Mouse (Mus musculus) v-Abl transformed pro-B cells (cell line): ENCODE data around the gene Abhd18.

Experiments used
- in situ Hi-C, 2 experiments: fragments of 400-800 bp; cut with MboI; formaldehyde crosslinking; loops; one replicate each; pipeline ENCODE4 v1.15.1; 2025; ENCODE audit not compliant: unreplicated experiment in 2 of 2

Gene Abhd18

DNA sequence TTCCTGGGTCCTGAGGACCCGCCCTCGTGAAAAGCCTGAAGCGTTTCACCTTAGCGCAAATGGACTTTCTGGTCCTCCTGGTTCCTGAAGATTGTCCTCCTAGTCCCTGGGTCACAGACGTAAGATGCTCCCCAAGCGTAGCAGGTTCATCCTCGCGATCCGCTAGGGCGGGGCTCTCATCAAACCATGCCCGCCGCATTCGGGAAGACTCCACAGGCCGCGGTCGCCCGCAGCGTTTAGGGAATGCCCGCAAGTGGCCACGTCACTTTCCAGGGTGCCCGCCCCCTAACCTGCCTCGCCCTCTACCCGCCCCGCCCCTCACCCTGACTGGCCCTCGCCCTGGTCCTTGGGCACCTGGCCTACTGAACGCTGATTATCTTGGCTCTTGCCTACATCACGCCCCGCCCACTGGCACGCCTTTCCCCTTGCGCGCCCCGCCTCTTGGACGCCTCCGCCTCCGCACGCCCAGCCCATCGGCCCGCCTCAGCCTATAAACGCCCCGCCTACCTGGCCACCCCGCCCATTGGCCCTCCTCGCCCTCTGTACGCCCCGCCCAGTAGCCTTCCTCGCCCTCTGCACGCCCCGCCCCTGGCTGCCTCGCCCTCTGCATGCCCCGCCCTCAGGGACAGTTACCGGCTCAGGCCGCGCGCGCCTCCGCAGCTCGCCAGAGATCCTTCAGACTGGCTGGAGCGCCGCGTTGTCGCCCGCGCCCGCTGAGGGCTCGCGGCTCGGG is 102.6 kb downstream of the Abhd18 start, which contains the start of gene Larp1b:
TSS of gene Larp1b (plus strand) at position 659 of the 733 bp plus-strand sequence.
- in situ Hi-C loops = loop anchor here (10.0 kb wide), 2 partner anchors 55 to 105 kb away; partner anchors contain the start of genes Abhd18 (in 1 of the 2) and Mfsd8 (in 1 of the 2)

DNA sequence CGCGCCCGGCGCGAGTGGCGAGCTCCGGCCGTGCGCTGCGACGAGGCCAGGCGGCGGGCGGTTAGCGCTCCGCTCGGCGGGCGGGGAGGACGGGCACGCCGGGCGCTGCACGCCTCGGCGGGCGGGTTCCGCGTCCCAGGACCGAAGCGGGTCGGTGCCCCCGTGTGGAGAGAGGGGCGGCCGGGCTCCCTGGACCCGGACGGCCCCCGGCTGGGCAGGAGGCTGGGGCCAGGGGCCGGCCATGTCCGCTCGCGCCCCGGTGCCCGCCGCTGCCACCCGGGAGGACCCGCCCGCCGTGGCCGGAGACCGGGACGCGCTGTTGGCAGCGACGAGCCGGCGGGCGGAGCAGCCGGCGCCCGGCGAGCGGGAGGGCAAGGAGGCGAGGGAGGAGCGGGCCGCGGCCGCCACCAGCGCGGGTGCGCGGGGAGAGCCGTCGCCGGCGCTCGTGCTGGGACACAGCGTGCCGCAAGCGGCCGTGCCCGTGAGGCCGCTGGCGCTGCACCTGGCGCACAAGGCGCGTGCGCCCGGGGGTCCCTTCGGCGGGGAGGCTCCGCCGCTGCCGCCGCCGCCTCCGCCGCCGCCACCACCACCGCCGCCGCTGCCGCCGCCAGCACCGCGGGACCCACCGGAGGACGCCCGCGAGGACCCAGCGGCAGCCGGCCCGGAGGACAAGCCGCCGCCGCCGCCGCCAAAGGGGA is 103.3 kb downstream of the Abhd18 start:
- in situ Hi-C loops = loop anchor here (5.0 to 10.0 kb wide), 6 partner anchors 37 to 155 kb away; partner anchors contain the start of genes Abhd18 (in 1 of the 2), Mfsd8 (in 1 of the 2) and Pgrmc2 (in 1 of the 2)

DNA sequence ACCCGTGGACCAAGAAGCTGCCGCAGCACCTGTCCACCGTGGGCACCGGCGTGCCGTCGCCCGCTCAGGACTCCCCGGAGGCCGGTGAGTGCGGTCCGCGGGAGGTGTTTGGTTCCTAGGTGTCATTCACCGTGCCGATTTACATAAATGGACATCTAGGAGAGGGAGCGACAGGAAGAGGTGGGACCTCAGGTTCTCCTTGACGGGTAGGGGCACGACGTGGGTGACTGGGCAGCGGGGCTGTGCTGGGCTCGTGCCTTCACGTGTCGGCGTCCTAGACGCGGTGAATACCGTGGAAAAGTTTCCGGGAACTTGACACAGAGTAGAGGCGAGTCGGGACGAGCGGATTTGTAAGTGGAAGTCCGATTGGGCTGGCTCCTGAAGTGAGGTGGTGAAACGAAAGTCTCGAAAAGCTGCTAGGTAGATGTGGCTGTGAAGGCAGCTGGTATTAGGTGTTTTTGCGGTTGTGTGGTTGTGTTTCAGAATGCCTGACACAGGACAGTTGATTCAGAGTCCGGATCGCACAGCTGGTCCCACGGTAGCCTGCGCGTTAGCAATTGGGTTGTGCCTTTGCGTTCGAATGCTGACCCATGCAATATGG is 103.9 kb downstream of the Abhd18 start:
- in situ Hi-C loops = loop anchor here (5.0 to 10.0 kb wide), 4 partner anchors 37 to 156 kb away; partner anchors contain the start of gene Pgrmc2 (in 1 of the 2)

DNA sequence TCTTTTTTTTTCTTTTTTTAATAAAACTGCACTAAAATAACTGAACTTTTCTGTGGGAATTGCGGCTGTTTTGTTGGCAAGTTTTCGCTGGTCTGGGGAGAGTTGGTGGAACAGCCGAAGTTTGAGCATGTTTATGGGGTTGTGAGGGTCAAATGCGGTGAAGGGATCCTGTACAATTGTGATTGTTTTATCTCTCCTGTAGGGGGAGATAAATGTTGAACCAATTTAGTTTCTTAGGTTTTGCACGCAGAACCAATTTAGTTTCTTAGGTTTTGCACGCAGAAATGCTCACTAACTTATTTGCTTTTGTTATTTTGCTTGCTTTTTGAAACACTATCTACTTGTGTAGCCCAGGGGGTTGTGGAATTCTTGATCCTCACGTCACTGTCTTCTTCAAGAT is 104.6 kb downstream of the Abhd18 start:
- in situ Hi-C loops = loop anchor here (5.0 to 10.0 kb wide), 4 partner anchors 36 to 157 kb away; partner anchors contain the start of gene Pgrmc2 (in 1 of the 2)

DNA sequence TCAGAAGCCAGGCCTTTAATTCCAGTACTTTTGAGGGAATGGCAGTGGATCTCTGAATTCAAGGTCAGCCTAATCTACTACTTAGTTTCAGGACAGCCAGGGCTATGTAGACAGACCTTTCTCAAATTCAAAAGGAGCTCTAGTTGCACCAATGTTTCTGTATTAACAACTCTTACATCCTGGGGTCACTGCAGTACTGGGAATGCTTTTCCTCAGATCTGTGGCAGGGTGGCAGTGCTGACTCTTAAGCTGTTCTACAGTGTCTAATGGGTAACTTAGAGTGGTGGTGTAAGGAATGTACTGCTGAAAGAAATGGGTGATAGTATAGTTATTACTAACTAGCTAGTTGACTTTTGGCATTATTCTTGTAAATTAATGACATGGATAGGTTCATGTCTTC is 105.8 kb downstream of the Abhd18 start:
- in situ Hi-C loops = loop anchor here (5.0 to 10.0 kb wide), 4 partner anchors 35 to 158 kb away; partner anchors contain the start of gene Pgrmc2 (in 1 of the 2)

DNA sequence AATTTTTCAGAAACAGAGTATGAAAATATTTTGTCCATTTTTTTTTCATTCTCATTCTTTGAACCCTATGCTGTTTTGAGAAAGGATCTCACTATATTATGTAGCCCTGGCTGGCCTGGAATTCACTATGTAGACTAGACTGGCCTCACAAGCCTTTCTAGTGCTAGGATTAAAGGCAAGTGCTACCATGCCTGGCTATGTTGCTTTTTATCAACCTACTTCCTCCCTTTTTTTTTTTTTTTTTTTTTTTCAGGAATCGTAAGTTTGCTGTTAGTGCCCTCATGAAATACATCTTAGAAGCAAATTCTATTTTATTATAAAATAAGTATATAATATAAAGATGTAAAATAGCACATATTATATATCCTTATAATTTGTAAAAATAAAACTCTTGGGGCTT is 108.0 kb downstream of the Abhd18 start:
- in situ Hi-C loops = loop anchor here (5.0 to 10.0 kb wide), 4 partner anchors 33 to 160 kb away; partner anchors contain the start of gene Pgrmc2 (in 1 of the 2)

DNA sequence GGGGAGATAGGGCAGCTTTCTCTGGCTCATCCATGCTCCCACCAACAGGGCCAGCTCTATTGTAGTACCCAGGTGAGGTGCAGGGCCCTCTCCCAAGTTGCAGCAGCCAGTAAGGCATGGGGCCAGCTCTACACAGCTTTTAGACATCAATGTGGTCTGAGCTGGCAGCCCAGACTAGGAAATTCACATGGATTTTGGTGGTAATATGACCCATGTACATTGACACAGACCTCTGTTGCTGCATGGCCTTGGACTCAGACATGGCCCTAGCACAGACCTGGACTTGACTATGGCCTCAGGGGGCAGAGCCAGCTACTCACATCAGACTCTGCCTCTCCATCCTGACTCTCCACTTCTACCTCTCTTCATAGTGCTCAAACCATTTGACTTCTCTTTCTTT is 112.1 kb downstream of the Abhd18 start:
- in situ Hi-C loops = loop anchor here in 1 of 2 experiments (10.0 kb wide), 1 partner anchor 164 kb away; no protein-coding TSS in a partner anchor

DNA sequence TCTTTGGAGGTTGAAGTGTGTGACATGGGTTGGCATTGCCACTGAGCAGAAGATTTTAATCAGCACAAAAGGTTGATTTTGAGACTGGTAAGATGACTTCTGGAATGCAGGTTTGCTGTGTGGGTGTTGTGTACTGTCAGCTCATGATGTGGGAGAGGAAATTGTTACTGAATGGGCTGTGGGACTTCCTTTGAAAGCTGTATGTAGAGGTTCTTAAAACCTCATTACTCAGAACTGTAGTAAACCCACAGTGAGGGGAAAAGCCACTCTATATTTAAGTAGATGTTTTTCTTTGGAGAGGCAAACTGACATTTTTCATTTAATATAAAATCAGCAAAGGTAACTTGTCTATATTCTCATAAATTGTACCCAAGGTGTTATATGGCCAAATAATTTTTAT is 134.0 kb downstream of the Abhd18 start:
- in situ Hi-C loops = no loop called here

DNA sequence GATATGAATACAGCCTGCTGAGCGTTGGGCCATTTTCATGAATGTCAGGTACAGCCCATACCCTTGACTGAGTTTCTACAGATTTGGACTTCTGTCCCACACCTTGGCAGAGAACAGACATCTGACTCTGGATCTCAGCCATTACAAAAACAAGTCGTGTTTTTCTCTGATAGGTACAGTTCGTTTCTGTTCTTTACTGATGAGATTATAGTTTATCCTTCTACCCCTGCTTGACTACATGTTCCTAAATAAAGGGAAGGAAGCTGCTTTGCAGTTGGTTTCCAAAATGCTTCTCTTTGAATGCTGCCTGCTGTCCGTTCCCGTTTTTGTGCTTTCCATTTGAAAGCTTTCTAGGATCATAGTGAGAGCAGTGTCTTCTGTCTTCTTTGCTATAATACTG is 140.8 kb downstream of the Abhd18 start:
- in situ Hi-C loops = loop anchor here (5.0 kb wide), 2 partner anchors 35 to 190 kb away; no protein-coding TSS in a partner anchor
